Mouse (Mus musculus) small intestine, adult 2 months (tissue): ENCODE data around the gene Olfr32.

Experiments
- CTCF ChIP-seq: fragments of 200-500 bp; IDR thresholded peaks from 2 replicates; pipeline ENCODE4 v1.5.1; 2012; ENCODE audit warnings: low read depth, mild to moderate bottlenecking, control low read depth, inconsistent platforms, low read length, moderate library complexity, mixed read lengths; ENCODE audit not compliant: insufficient replicate concordance, insufficient read length; ENCODE audit errors: extremely low read depth
- POLR2A ChIP-seq: fragments of 200-500 bp; IDR thresholded peaks from 2 replicates; pipeline ENCODE4 v1.6.1; 2012; ENCODE audit warnings: low read depth, mild to moderate bottlenecking, control low read depth, inconsistent platforms, low read length, moderate library complexity

DNA sequence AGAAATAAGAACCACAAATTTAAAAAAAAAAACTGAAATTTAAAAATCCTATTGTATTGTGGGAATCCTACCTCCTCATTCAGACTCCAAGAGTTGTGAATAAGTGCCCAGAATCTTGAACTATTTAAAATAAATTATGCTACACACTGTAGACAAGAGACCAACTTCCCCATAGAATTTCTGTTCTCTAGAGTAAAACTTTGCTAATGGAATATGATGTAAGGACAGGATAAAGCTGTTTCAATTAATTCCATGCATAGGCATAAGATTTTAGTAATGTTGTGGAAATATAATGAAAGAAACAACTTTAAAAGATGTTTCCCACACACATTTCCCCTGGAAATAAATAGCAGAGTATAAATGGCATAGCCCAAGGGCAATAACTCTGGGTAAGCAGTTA lies at the start of gene Olfr32:
- TF ChIP-seq POLR2A (no peak), CTCF (no peak)
